Mouse (Mus musculus) left cerebral cortex, adult 9 months (tissue): ENCODE data around the gene Ecm2.

Experiments used
- DNase-seq, 2 experiments: peaks; one replicate each; pipeline ENCODE4 v3.0.0; 2022; ENCODE audit warnings: low spot score in 2 of 2

Ecm2 gene

GRCm38 (mm10) chr13:49507176-49507575, 2.6 kb downstream of the Ecm2 start:
- DNase-seq, result no peak

DNA sequence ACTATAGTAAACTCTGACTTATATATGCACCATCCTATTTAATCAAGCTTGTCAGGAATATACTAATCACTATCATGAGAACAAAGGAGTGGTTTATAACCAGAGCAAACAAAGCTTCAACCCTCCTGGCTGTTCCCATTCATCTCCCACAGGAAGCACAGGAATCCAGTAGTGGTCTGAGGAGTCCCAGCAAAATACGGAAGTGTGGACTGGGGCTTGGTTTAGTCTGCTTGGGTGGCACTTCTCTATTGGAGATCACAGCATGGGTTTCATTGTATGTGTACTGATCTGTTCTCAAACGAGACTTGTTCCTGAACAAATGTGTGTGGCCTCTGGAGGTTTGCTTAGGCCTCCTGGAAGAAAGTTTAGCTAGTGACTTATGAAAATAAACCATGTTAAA, 14.2 kb downstream of the Ecm2 start:
- no peak for DNase-seq

DNA sequence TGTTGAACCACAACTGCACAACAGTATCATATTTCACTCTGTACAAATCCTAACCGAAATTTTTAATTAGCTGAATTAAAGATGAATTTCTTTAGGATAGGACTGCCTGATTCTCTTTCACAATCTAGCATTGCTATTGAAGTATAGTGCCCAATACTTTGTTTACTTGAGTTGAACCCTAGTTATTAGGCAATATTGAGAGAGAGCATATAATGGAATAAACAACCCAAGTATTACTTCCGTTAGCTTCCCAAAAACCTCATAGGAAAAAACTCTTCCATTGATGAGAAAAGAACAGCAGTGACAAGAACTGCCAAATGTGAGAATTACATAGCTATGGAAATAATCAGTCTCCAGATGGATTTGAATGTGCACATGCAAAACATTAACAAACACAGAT, 21.6 kb downstream of the Ecm2 start:
- no peak for DNase-seq

- DNase-seq, result no peak
Observed at GRCm38 (mm10) chr13:49530636-49531035, 26.0 kb downstream of the Ecm2 start.

GRCm38 (mm10) chr13:49536946-49537345, 32.3 kb downstream of the Ecm2 start:
- no peak for DNase-seq

GRCm38 (mm10) chr13:49538693-49539092, 34.1 kb downstream of the Ecm2 start:
- no peak for DNase-seq

GRCm38 (mm10) chr13:49544279-49544678, 39.7 kb downstream of the Ecm2 start, which contains the start of gene Aspn:
Gene Aspn (plus strand): TSS chr13:49544443.
- no peak for DNase-seq

GRCm38 (mm10) chr13:49545646-49546045, 41.0 kb downstream of the Ecm2 start:
- DNase-seq, result no peak

GRCm38 (mm10) chr13:49546517-49546916, 41.9 kb downstream of the Ecm2 start:
- no peak for DNase-seq

GRCm38 (mm10) chr13:49547563-49548150, 43.0 kb downstream of the Ecm2 start:
- DNase-seq, result no peak

DNA sequence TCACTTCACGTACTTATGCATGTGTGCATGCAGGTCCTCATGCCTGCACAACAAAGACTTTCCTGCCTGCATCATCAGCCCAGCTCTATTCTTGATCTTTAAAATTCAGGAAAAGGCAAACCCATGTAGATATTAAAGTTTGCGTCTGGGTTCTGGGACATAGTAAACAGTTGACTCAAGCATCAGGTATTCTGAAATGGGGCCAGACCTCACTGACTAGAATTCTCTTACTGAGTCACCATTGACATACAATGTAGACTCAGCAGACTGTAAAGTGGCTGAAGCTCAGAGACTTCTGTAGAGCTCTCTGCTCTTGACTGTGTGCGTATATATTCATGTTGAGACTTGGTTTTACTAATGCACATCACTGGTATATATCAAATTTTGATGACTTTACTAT, 45.0 kb downstream of the Ecm2 start:
- no peak for DNase-seq

DNA sequence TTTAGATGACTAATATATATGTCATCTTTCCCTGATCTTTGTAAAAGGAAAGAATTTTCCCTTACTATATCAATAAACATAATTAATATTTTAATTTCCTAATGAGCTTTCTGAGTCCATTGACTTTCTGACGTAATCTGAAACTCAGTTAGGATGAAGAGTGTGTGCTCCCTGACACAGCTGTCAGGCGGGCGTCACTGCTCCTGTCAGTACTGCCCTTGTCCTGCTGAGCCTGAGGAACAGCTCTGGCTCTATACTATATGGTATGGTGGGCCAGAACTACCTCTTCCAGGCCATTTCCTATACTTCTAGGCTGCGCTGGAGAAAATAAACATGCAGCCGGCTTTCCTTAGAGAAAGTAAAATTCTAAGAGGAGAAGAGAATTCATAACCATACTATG, 49.9 kb downstream of the Ecm2 start:
- DNase-seq, result no peak

- no peak for DNase-seq
Observed at GRCm38 (mm10) chr13:49556203-49556602, 51.6 kb downstream of the Ecm2 start.

GRCm38 (mm10) chr13:49556924-49557323, 52.3 kb downstream of the Ecm2 start:
- no peak for DNase-seq

GRCm38 (mm10) chr13:49559185-49559584, 54.6 kb downstream of the Ecm2 start:
- no peak for DNase-seq

DNA sequence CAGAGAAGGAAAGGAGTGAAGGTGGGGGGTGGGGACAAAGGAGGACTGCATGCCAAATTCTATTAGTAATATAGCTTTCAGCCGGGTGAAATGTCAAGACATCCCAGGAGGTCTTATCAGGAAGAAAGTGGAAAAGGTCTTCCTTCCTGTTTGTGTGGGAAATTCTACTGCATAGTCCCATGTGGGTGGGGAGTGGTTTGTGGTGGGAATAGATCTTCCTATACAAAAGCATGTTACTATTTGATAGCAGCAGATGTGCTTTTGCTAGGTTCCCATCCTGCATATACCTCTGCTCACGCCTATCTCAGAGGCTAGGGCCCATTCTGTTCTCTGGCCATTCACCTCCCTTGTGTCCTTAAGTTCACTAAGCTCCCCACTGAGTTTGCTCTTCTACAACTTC, 56.3 kb downstream of the Ecm2 start:
- no peak for DNase-seq

DNA sequence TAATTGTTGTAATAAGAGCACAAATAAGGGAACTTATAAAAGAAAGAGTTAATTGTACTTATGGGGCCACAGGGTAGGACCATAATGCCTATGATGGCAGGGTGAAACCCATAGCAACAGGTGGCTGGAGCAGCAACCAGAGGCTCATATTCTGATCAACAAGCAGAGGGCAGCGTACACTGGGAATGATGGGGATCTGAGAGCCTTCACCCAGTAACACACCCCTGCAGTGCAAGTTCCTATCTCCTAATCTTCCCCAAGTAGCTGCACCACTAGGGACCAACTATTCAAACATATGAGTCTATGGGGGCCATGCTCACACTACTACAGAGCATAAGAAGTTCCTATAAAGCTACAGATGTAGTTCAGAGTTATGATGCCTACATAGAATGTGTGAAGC, 59.7 kb downstream of the Ecm2 start:
- DNase-seq, result no peak

GRCm38 (mm10) chr13:49570371-49570770, 65.8 kb downstream of the Ecm2 start:
- no peak for DNase-seq

DNA sequence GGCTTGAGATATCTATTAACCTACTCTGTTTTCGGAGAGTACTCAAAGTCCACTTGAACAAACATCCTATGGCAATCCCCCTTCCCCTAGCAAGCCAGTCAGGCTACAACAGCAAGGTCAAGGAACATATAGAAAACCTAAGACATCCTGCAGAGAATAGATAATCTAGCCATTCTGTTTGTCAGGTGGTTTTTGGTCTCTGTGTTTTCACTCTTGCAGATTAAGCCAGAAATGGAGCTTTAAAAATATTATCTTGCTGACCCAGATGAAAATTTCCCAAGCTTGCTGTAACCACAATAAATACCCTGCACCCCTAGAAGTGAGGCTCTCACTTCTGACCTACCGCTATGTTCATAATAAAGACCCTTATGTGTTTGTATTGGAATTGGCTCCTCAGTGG, 66.8 kb downstream of the Ecm2 start:
- no peak for DNase-seq

DNA sequence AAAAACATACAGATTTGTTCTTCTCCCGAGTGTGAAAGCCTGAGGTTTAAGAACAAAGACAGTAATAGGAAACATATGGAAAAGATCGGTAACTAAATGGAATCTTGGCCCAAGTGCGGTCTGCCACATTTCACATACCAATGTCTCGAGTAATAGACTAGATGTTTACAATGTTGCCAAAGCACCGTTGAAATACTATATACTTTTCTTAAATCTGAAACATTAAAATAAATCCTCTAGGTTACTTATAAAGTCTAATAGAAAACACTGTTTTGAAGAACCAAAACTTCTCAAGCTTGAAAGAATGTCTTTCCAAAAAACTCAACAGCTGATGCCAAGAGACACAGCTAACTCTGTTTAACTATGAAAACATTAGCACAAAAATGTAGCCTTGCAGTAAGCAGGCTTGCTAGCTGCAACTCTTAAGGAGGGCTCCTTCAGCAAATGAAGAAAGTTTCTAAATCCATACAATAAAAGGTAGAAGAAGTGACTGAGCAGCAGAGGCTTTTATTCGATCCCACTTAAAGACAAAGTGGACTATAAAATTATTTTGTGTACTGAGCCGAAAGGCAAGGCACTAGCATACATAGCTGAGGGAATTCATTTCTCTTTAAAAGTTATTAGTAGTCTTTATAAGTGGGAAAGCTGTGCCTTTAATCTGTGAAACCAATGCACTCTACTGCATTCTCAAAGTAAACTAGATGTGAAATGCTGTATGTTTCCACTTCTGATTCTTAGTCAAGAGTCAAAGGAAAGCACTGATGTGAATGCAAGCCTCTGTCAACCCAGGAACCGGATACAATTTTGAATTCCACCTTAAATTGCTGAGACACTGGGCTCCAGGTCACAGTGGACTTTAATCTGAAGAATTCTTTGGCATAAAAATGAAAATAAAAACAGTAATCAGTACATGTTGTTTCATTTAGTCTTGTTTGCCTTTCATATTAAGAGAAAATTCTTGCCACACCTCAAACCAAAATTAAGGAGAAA, 77.2 kb downstream of the Ecm2 start, which contains the start of gene Omd:
Gene Omd, plus strand, starts transcription at position 922 of the 990 bp plus-strand sequence.
- no peak for DNase-seq
